Mouse (Mus musculus): ENCODE data around the gene Uqcc3.

Gene Uqcc3

DNA sequence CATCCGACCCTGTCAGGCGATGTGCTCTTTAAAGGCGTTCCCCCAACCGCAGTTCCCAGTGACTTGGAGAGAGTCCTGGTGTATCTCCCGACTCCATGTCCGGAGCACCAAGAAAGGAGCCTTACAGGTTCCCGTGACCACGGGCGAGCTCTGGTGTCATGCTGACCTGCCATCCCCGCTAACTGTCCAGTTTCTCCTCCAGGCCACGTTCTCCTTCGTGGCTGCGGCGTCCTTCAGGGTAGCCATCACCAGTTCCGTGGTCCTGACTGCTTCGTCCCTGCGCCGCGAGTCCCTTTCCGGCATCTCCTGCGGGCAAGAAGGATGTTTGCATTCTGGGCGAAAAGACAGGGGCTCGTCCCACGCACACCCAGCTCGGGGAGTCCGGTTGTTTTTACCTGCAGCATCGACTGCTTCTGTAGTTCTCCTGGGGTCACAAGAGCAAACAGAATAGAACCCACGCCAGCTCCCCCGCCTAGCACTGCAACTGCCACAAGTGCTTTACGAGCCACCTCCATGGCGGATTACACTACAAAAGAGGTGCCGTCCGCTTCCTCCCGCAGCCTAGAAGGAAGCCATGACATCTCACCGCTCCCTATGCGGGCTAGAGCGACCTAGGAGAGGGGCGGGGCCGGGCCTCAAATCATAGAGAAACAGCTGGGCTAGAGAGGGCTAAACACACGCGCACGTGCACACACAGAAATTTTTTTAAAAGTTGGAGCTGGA, at the start of gene Uqcc3:
Uqcc3 (minus strand) TSS at position 613 of the 723 bp plus-strand sequence.
- peak; percentile 88 for DNase-seq

DNA sequence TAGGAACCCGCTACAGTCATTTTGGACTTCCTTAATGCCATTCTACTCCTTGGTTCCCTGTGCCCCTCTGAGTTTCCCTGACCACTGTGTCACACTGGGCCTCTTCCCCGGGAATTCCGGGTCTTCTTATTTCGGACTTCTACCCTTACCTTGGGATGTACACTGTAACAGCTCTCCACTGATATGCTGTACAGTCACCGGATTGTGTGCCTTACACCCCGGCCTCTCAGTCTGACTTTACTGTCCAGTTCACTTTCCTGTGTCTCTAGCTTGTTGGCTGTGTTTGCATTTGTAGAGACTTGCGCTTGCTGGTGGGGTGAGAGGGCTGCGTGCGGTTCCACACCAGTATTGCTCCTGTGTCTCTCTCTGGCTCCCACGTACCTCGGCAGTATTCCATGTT, 49.4 kb upstream of the Uqcc3 start:
- no peak for DNase-seq

DNA sequence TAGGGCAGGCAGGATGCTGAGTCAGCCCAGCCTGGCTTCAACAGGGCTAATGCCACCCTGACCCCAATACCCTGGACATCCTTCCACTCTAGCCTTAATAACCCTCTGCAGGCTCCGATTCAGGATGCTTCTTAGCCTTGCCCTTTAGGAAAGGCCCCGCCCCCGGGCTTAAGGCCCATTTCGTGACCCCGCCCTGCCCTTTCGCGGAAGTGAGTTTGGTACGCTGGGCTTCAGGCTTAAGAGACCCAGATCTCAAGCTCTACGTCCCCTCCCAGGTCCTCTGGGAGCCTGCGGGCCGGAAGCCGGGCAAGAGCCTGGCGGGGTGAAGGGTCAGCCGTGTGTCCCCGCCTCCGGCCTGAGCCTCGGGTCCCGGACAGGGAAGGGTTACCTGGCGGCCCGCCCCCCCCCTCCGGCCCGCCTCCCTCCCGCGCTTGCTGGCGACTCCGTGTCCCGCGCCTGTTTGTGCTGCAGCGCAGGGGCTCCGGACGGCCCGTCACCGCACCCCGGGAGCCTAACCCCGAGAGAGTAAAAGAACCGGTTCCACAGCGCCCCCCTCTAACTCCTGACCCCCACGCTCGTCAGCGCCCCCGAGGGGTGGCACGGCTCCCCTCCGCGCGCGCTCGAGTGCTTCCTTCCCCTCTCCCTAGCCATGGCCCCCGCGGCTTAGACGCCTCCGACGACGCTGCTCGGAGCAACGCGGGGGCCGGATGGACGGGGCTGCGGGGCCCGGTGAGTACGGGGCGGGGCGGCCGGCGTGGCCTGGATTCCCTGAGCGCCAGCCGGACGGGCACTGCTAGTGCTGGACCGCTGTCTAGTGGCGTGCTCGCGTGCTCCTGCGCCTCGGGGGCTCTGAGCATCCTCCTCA, 48.7 kb upstream of the Uqcc3 start, which contains the start of the genes Rom1 and Eml3:
Rom1 (minus strand) TSS at position 133 of the 865 bp plus-strand sequence.
Eml3 (plus strand) TSS at position 329 of the 865 bp plus-strand sequence.
- peak; percentile 87 for DNase-seq

DNA sequence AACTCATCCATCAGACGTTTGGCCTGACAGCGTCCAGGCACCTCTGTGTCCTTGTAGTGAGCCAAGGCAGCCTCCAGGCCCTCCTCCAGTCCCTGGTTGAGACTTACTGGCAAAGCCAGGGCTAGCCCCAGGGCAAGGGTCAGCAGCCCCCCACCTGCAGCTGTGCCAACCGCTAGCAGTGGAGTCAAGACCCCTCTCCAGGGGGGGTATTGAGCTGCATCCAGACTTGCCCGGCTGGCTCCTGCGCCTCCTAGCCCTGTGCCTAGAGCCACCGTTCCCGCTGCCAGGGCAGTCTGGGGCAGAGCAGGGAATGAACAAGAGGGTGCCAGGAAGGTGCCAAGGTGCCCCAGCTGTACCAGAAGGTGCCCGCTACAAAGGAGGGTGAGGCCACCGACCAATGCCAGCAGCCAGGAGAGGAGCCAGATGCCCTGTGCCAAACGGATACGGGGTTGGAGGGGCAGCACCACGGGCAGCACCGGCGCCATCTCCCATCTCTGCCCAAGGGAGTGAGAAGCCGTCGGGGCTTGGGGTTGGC, 48.0 kb upstream of the Uqcc3 start:
- DNase-seq = peak; percentile 85

DNA sequence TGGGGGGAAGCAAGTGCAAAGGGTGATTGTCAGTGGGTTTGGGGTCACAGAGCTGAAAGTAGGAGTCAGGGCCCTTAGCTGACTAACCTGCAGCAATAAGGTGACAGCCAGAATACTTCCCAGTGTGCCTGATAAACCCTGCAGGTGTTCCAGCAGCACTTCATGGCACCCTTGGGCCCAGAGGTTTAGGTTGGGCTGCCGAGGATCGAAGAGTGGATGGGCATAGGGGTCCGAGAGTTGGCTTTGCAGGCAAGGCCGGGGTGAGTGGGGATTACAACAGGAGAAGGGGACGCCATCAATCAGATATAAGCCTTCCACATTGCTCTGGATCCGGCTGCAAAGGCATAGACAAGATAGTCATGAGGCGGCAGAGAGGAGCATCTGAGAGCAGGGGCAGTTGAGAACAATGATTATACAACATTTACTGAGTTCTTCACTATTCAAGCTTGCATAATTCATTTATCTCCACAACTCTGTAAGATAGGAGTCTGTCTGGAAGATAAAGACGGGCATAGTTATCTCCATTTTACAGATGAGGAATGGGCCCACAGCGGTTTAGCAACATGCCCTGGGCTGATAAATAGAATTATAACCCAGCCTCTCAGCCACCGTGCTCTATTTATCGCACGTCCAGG, 47.3 kb upstream of the Uqcc3 start:
- no peak for DNase-seq

DNA sequence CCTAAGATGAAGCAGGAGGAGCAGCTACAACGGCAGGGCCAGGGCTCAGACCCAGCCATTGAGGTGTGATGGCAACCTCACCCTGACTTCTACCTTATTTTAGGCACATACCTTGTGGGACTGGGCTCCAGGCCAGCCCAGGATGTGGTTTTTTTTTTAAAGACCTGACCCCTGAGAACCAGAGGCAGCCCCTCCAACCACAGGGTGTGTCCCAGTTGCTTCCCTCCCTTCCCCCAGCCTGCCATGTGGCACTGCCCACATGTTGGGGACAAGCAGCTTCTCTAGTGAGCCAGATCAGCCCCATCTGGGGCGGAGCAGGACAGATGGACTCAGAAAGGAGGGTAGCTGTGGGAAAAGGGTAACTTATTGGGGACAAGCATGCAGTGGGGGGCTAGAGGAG, 46.0 kb upstream of the Uqcc3 start:
- peak; percentile 44 for DNase-seq

DNA sequence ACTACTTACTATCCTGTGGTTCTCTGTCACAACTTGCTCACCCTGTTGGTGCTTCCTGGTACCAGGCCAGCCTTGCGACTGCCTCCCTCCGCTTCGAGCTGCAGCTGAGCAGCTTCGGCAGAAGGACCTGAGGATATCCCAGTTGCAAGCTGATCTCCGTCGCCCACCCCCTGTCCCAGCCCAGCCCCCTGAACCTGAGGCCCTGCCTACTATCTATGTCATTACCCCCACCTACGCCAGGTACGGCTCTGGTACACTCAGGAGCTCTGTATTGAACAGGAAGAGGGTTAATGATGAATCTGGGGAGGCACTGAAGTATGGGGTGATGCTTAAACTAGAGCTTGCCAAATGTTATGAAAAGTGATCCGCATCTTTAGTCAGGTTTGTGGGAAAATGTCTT, 41.0 kb upstream of the Uqcc3 start:
- no peak for DNase-seq

DNA sequence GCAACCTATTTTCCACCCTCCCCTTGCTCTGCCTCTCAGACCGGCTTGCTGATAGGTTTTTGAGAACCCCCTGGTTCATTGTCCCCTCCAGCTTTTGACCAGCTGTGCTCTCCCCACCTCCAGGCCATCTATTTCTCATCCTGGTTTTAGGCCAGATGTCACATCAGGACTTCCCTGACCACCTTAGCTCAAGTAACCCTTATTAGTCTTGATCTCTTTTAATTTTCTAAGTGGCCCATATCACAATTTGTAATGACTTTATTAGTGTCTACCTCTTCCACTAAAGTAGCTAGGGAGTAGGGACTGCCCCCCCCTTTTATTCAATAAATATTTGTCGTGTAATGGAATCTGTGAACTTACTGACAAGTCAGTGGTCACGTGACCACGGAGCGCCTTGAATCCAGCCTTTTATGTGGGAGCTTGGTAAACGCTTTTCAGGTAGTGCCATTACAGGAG, 40.1 kb upstream of the Uqcc3 start:
- no peak for DNase-seq

DNA sequence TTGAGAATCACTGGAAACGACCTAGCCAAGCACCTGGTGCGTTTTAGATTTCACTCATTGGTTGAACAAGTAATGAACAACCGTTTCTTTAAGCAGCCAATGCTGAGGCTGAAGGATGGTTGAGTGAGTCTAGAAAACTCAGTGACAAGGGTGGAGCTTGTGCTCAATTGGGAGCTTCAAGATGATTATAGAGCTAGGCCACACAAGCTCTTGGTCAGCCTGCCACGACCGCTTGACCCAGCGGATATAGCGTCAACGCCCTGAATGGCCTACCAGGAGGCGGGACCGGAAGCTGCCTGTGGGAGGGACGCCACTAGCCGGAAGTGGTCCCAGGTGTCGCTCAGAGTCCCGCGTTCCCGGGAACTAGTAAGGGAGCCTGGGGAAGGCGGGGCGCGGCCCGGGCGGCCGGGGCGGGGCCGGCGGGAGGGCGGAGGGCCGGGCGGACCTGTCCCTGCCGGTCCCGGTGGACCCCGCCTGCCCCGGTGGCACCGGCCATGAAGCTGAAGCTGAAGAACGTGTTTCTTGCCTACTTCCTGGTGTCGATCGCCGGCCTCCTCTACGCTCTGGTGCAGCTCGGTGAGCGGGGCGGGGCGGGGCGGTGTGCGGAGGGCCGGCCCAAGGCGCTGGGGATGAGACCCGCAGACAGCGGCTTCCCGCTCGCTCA, 39.5 kb upstream of the Uqcc3 start, which contains the start of gene B3gat3:
B3gat3 (plus strand) TSS at position 302 of the 664 bp plus-strand sequence.
- DNase-seq = peak; percentile 96

DNA sequence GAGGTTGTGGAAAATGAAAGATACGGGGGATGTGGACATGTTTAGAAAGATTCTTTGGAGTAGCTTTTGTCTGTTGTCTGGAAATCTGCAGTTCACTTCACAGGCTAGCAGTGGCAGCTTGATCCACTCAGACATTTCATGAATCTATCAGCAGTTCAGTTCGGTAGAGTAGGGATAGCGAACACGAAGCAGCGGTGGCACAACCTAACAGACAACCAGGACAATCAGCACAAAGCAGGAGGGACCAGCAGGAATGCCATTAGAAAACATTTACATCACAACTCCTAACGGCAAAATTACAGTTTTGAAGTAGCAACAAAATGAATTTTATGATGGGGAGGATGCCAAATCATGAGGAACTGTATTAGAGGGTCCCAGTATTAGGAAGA, 39.0 kb upstream of the Uqcc3 start:
- DNase-seq = no peak

DNA sequence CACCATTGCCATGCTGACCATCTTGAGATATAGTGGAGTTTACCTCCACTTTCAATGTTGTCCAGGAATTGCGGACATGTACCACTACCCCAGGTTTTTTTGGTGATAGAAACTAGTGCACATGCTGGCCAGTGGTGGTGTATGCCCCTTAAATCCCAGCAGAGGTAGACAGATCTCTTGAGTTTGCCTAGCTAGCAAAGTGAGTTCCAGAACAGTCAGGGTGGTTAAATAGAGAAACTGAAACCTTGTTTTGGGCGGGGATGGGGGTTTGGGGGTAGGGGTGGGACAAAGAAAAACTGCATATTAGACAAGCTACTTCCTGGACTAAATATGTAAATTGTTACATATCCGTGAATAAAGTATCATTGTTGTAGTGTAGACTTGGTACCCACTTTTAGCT, 38.3 kb upstream of the Uqcc3 start:
- no peak for DNase-seq

DNA sequence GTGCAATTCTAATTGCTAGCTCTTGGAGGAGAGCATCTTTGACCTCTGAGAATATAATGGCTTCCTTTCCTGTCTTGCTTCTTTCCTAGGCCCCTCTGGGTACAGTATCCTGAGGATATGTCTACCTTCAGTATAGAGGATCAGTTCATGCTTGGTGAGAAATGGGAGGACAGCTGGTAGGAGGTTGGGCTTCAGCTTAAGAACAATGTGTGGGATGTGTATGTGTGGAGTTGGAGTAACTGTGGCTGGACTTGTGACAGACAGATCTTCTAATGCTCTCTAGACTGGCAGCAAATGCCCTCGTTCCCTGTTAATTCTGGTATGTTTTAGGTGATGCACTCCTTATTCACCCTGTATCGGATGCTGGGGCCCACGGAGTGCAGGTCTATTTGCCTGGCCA, 33.5 kb upstream of the Uqcc3 start:
- no peak for DNase-seq

DNA sequence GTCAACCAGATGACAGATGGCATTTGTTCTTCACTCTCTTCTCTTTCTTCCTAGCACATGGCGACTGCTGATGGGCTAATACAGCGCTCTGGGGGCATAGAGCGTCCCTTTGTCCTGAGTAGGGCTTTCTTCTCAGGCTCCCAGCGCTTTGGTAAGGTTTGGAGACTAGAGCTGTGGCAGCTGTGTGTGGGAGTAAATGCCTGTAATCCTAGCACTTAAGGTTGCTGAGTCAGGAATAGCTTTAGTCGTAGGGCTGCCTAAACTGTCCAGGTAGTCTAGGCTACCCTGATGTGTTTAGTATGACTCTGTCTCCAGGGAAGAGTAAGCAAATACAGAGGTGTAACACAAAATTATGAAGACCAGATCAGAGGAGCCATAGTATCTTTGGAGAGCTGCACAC, 31.1 kb upstream of the Uqcc3 start:
- DNase-seq = no peak

DNA sequence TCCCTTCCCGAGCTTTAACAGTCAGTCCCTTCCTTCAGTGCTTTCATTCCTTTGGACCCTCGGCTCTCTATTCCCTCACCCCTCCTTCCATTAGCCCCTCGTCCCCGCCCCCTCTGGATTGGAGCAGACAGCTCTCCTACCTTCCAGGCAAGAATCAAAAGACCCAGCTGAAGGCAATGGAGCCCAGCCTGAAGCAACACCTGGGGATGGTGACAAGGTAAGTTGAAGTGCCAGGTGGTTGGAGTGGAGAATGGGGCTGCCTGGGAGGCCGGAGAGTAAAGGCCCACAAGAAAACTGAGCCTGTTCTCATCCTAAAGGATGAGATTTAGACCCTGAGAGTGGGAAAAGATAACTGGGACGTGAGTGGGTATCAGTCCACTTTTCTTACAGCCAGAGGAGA, 27.8 kb upstream of the Uqcc3 start:
- DNase-seq = no peak

DNA sequence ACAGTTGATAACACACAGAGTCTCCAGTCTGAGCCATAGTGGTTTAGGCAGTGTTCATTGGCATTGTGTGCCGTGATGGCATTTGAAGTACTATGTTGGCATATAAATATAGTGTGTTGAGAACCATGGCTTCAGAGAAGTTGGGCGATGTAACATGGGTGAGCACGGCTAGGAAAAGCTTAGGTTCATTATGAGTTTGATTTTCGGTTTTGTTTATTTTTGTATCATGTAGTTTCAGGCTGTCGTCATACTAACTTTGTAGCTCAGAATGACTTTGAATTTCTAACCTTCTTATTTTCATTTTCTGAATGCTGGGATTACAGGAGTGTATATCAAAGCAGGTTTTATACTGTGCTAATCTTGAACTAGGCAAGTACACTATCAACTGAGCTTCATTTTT, 22.7 kb upstream of the Uqcc3 start:
- no peak for DNase-seq

DNA sequence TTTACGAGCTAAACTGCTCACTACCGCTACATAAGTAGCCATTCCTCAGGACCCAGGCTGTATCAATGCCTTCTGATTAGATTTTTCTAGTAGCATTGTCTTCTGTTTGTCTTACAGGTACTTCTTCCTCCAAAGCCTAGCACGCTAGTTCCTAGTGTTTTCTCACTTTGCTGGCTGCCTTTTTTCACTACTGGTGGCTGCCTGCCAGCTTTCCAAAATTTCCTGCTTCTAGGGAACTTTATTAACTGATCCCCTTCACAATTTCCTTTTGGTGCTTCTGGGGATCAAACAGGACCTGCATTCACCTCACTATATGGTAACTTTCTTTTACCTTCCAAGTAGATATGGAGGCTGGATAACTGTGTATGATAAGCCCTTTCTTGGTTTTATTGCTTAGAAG, 18.4 kb upstream of the Uqcc3 start:
- DNase-seq = no peak

DNA sequence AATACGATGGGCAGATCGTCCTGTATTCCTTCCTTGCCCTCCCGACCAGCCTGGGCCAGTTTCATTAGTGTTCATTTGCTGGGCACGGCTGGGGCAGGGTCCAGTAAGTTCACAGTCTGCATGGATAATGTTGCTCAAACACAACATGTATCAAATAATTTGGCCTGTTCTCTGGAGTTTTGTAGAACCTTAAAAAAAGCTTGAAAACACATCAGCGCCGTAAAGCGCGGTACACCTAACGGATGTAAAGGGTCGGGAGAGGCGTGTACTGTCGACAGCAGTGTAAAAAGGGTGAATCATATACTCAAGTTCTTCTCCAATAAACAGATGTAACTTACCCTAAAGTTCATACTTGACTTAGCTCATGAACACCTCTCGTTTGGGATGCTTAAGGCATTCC, 17.9 kb upstream of the Uqcc3 start:
- DNase-seq = no peak

DNA sequence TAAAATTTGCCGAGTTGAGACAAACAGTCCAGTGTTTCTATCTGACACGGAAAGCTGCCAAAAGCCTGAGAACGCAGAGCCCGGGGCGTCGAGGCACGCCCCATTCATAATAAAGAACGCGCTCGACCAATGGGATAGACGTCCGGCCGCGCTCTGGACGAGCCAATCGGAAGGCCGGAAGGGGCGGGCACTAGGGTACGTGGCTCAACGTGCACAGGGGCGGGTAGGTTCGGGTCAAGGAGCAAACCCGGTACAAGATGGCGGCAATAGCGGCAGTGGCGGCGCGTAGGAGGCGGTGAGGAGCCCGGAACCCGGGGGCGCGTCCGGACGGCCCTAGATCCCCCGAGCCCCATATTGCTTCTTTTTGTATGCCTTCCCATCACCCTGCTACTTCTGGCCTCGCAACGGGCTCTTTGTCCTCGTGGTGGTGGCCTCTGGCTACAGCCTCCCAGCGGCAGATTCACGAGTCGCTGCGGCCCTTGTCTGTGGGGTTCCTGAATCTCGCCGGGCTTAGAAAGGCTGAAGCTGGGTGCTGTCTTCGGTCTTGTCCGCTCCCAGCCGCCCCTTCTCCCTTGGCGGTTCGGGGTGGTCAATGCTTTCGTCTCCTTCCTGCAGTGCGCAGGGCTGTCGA, 17.3 kb upstream of the Uqcc3 start, which contains the start of gene Ganab:
Ganab (plus strand) TSS at position 207 of the 631 bp plus-strand sequence.
- peak; percentile 95 for DNase-seq

DNA sequence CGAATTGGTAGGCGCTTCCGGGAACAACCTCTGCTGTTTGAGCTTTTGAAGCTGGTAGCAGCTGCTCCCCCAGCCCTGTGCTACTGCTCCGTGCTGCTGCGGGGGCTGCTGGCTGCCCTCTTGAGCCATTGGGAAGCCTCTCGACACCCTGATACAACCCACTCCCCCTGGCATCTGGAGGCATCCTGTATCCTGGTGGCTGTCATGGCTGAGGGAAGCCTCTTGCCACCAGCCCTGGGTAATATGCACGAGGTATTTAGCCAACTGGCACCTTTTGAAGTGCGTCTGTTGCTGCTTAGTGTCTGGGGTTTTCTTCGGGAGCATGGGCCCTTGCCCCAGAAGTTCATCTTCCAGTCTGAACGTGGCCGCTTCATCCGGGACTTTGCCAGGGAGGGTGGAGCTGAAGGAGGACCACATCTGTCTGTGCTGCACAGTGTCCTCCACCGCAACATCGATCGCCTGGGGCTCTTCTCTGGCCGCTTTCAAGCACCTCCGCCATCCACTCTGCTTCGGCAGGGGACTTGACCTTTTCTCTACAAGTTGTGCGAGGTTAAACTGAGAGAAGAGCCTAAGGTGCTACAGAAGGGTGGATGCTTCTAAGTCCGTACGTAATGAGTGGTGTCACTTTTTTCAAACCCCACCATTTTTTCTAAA, 16.6 kb upstream of the Uqcc3 start:
- DNase-seq = peak; percentile 68

DNA sequence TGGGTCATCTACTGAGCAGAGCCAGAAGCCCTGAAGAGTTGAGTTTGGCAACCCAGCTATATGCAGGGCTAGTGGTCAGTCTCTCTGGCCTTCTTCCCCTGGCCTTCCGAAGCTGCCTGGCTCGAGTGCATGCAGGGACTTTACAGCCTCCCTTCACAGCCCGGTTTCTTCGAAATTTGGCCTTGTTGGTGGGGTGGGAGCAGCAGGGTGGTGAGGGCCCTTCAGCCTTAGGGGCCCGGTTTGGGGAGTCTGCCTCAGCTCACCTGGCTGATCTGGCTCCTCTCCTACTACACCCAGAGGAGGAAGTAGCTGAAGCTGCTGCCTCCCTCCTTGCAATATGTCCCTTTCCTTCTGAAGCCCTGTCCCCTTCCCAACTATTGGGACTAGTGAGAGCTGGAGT, 15.5 kb upstream of the Uqcc3 start:
- DNase-seq = peak; percentile 34

DNA sequence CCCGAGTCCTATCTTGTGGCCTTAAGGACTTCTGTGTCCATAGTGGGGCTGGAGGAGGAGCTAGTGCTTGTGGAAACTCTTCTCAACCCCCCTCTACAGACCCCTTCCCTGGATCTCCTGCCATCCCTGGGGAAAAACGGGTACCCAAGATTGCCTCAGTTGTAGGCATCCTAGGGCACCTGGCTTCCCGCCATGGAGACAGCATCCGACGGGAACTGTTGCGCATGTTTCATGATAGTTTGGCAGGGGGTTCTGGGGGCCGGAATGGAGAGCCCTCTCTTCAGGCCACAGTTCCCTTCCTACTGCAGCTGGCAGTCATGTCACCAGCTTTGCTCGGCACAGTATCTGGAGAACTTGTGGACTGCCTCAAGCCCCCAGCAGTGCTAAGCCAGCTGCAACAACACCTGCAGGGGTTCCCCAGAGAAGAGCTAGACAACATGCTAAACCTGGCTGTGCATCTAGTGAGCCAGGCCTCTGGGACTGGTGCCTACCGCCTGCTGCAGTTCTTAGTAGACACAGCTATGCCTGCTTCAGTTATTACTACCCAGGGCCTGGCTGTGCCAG, 14.8 kb upstream of the Uqcc3 start:
- peak; percentile 61 for DNase-seq

All from cerebellum, adult 11-12 months (tissue).